Comparison of ENCODE assay signal across 15 mouse cellular contexts in the genomic region with DNA sequence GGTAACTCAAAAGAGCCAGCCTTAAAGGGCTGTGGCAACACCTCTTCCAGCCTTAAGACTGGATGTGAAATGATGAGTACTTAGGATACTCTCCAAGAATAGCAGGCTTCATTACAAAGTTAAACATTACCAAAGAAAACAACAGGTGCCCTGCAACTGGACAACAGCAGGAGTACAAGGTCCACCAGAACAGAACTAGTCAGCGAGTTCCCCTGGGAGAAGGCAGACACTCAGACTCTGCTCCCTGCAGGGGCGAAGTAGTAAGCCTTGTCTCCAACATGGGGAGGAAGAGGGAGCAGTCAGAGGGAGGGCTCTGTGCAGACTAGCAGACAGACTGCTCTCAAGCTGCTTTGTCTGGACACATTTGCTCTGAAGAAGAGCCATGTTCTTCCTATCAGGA. TPM values are rescaled to one million over a fixed set of nuclear protein-coding genes. Genes with fewer than 3 reads are reported as not detected.
DNase-seq lines count a peak whose midpoint lies in the region; ATAC-seq and TF ChIP-seq lines count a peak whose summit lies in the region.
"Had no signal": no experiment of that assay in that cellular context is flagged by ENCODE, and none has a peak within 500 bp of the region (broad histone marks: within the 10 kb centered on the region; RNA-seq: fewer than 3 reads in every experiment).

No protein-coding gene starts in this region.

- DNase-seq in layer of hippocampus, adult 2 months (ENCODE audit: low spot score in 2 of 2), result no peak
- no peak for DNase-seq in layer of hippocampus, adult 8-10 months (ENCODE audit: low spot score in 2 of 2)
- DNase-seq in kidney, adult 18-20 months, result peak; percentile 81
- DNase-seq in kidney, postnatal 4 days, result peak; percentile 52 to 66
- DNase-seq in lung, postnatal 36 days, result no peak
- no peak for DNase-seq in right cerebral cortex, adult 18-20 months
- no peak for DNase-seq in spleen, postnatal 14 days (ENCODE audit: low spot score in 2 of 2)
- DNase-seq: cerebellum, postnatal 10 days had no signal

- WGBS in stomach, embryonic 15.5 days, result 81% methylated on average over 2 of the region's 2 CpGs

- H3K9me3 ChIP-seq in stomach, embryonic 15.5 days, result no peaks in the 10 kb centered on the region
- H3K9me3 ChIP-seq: embryonic facial prominence, embryonic 13.5 days; forebrain, embryonic 12.5 days; limb, embryonic 13.5 days had no signal

- H3K4me2 ChIP-seq in stomach, embryonic 15.5 days, result no peak overlapping the region
- H3K4me2 ChIP-seq: embryonic facial prominence, embryonic 13.5 days; forebrain, embryonic 12.5 days; heart, embryonic 11.5 days; limb, embryonic 13.5 days had no signal

- peak; percentile 54; the same call in 1 of the 2 replicates for ATAC-seq in stomach, embryonic 15.5 days (ENCODE audit: insufficient read depth, low FRiP score, low read depth)
- ATAC-seq: CD4-positive, CD25-positive, alpha-beta regulatory T cell, adult 4 months had no signal

- H3K4me1 ChIP-seq in stomach, embryonic 15.5 days, result peaks cover 21% of the 10 kb centered on the region

- no peak overlapping the region for H3K9ac ChIP-seq in stomach, embryonic 15.5 days
- H3K9ac ChIP-seq: embryonic facial prominence, embryonic 13.5 days; forebrain, embryonic 12.5 days; limb, embryonic 13.5 days had no signal

- H3K36me3 ChIP-seq in stomach, embryonic 15.5 days, result 0 out of 2 replicates have a peak, but pooled peaks cover 2% of the 10 kb centered on the region
- H3K36me3 ChIP-seq: embryonic facial prominence, embryonic 13.5 days; forebrain, embryonic 12.5 days had no signal

- no peak overlapping the region for H3K4me3 ChIP-seq in layer of hippocampus, adult 2 months
- H3K4me3 ChIP-seq in stomach, embryonic 15.5 days (replicated peaks), result no peak overlapping the region
- H3K4me3 ChIP-seq: embryonic facial prominence, embryonic 13.5 days; forebrain, embryonic 12.5 days; limb, embryonic 13.5 days had no signal

- peak overlapping the region; percentile 54; the same call in 1 of the 2 replicates for H3K27ac ChIP-seq in layer of hippocampus, adult 2 months
- H3K27ac ChIP-seq in stomach, embryonic 15.5 days, result no peak overlapping the region
- H3K27ac ChIP-seq: embryonic facial prominence, embryonic 13.5 days; forebrain, embryonic 12.5 days; limb, embryonic 13.5 days; macrophage had no signal

- no peak for TF ChIP-seq CTCF in layer of hippocampus, adult 2 months (conservative IDR thresholded peaks at IDR 0.05)

- no peaks in the 10 kb centered on the region for H3K27me3 ChIP-seq in stomach, embryonic 15.5 days (replicated peaks)
- H3K27me3 ChIP-seq: embryonic facial prominence, embryonic 13.5 days; forebrain, embryonic 12.5 days; limb, embryonic 13.5 days had no signal

RNA-seq across cellular contexts. Expression of a gene that starts 6.1 kb away (rescaled TPM):
- 10 to 100 TPM; 54.1 to 57.3 TPM for total RNA-seq in layer of hippocampus, adult 2 months (2021)
- 10 to 100 TPM; 48.1 to 51.8 (median 48.8) TPM for total RNA-seq in layer of hippocampus, adult 8-10 months (2022)
- 63.7 and 65.5 TPM in 2 replicates for polyA plus RNA-seq in stomach, embryonic 15.5 days (2015; fragmentation: Nextera tagmentation; extraction: Ambion mirVana)

RNA-seq across cellular contexts. Expression of a gene that starts 59.3 kb away (rescaled TPM):
- 10 to 100 TPM; 21.1 to 26.1 TPM for total RNA-seq in layer of hippocampus, adult 2 months (2021)
- 10 to 100 TPM; 17.3 to 23.1 (median 20.9) TPM for total RNA-seq in layer of hippocampus, adult 8-10 months (2022)
- 0.26 and 0.51 TPM in 2 replicates for polyA plus RNA-seq in stomach, embryonic 15.5 days (2015; fragmentation: Nextera tagmentation; extraction: Ambion mirVana)

Comparison
In these comparisons a context has a peak if more than half of its experiments do, and no peak if none do; other contexts are left out.
1. DNase-seq: peak in kidney, adult 18-20 months (single experiment) and kidney, postnatal 4 days (2 of 2); none in layer of hippocampus, adult 2 months (0 of 2), layer of hippocampus, adult 8-10 months (0 of 2), lung, postnatal 36 days (single experiment), right cerebral cortex, adult 18-20 months (single experiment) and spleen, postnatal 14 days (0 of 2).